Mouse (Mus musculus) right cerebral cortex, postnatal 14 days (tissue): ENCODE results near the gene Fkbp6.

Experiments
- DNase-seq: peaks from one replicate; pipeline ENCODE4 v3.0.0; 2022

Fkbp6 gene

GRCm38 (mm10) chr5:135351606-135352005 lies 1.8 kb upstream of the Fkbp6 start:
- DNase-seq: no peak

- DNase-seq: no peak
These were observed 2.3 kb downstream of the Fkbp6 start for GRCm38 (mm10) chr5:135347511-135348011.

GRCm38 (mm10) chr5:135346430-135346829 lies 3.4 kb downstream of the Fkbp6 start:
- DNase-seq: no peak

- DNase-seq: no peak
These were observed 3.9 kb downstream of the Fkbp6 start for GRCm38 (mm10) chr5:135345989-135346388.

GRCm38 (mm10) chr5:135337575-135337974 lies 12.3 kb downstream of the Fkbp6 start:
- no peak for DNase-seq

GRCm38 (mm10) chr5:135331161-135331560 lies 18.7 kb downstream of the Fkbp6 start:
- no peak for DNase-seq

- DNase-seq: no peak
These were observed 19.6 kb downstream of the Fkbp6 start for GRCm38 (mm10) chr5:135330201-135330600.

- DNase-seq: no peak
These were observed 20.4 kb downstream of the Fkbp6 start for GRCm38 (mm10) chr5:135329471-135329870.

- no peak for DNase-seq
These were observed 23.7 kb downstream of the Fkbp6 start for GRCm38 (mm10) chr5:135326121-135326659.

- no peak for DNase-seq
These were observed 27.6 kb downstream of the Fkbp6 start for GRCm38 (mm10) chr5:135322197-135322596.

- no peak for DNase-seq
These were observed 30.0 kb downstream of the Fkbp6 start for GRCm38 (mm10) chr5:135319856-135320255.

GRCm38 (mm10) chr5:135316177-135316576 lies 33.7 kb downstream of the Fkbp6 start:
- no peak for DNase-seq

GRCm38 (mm10) chr5:135306321-135306965 lies 43.4 kb downstream of the Fkbp6 start:
- no peak for DNase-seq

GRCm38 (mm10) chr5:135302454-135302853 lies 47.4 kb downstream of the Fkbp6 start:
- DNase-seq: no peak

GRCm38 (mm10) chr5:135301916-135302315 lies 47.9 kb downstream of the Fkbp6 start:
- DNase-seq: no peak

GRCm38 (mm10) chr5:135292001-135292400 lies 57.8 kb downstream of the Fkbp6 start:
- DNase-seq: no peak

GRCm38 (mm10) chr5:135291193-135291592 lies 58.7 kb downstream of the Fkbp6 start:
- DNase-seq: no peak

- no peak for DNase-seq
These were observed 59.1 kb downstream of the Fkbp6 start for GRCm38 (mm10) chr5:135290703-135291102.

- no peak for DNase-seq
These were observed 62.9 kb downstream of the Fkbp6 start for GRCm38 (mm10) chr5:135286926-135287325.

GRCm38 (mm10) chr5:135286185-135286584 lies 63.7 kb downstream of the Fkbp6 start:
- peak; percentile 79 for DNase-seq

- no peak for DNase-seq
These were observed 64.6 kb downstream of the Fkbp6 start for GRCm38 (mm10) chr5:135285211-135285610.

- no peak for DNase-seq
These were observed 69.6 kb downstream of the Fkbp6 start for GRCm38 (mm10) chr5:135280226-135280625.

- DNase-seq: peak; percentile 17
These were observed 73.2 kb downstream of the Fkbp6 start for GRCm38 (mm10) chr5:135276597-135276996.

GRCm38 (mm10) chr5:135274663-135275396 lies 75.0 kb downstream of the Fkbp6 start:
- DNase-seq: no peak
